Mouse (Mus musculus) CH12.LX (cell line): ENCODE results near the gene Naa35. TPM values are rescaled to one million over a fixed set of nuclear protein-coding genes. Genes with fewer than 3 reads are reported as not detected.

Experiments used
- DNase-seq: peaks from one replicate; pipeline ENCODE4 v3.0.0-alpha.2; 2013; ENCODE audit errors: extremely low read depth
- H3K27ac ChIP-seq: 2 replicates; pipeline ENCODE4 v1.5.1; 2012; ENCODE audit warnings: low read depth, mild to moderate bottlenecking, control low read depth, moderate library complexity; ENCODE audit not compliant: insufficient read depth
- H3K27me3 ChIP-seq: replicated peaks from 2 replicates; pipeline ENCODE3; 2012; ENCODE audit warnings: inconsistent platforms
- H3K36me3 ChIP-seq, 2 experiments: replicated peaks in 1 of 2; 2 replicates each; pipeline versions ENCODE3 to v1.6.1; 2012; ENCODE audit warnings: inconsistent platforms in 1 of 2, low read length in 1 of 2, mild to moderate bottlenecking in 1 of 2, mixed read lengths in 1 of 2, moderate library complexity in 1 of 2; ENCODE audit not compliant: control insufficient read depth in 1 of 2, insufficient read depth in 1 of 2
- H3K4me1 ChIP-seq, 2 experiments: 2 replicates each; pipeline ENCODE4 v1.6.1; 2012; ENCODE audit warnings: inconsistent platforms in 1 of 2, moderate library complexity in 1 of 2; ENCODE audit not compliant: insufficient read depth in 2 of 2, control insufficient read depth in 1 of 2
- H3K4me2 ChIP-seq: 2 replicates; pipeline ENCODE4 v1.6.1; 2012; ENCODE audit warnings: low read depth, mild to moderate bottlenecking, control low read depth; ENCODE audit not compliant: poor library complexity, insufficient read depth, severe bottlenecking
- H3K4me3 ChIP-seq, 3 experiments: fragments of 150-350 bp in 1 of 3; sonication (generic) in 1 of 3; replicated peaks in 1 of 3; 2 replicates each; pipeline versions ENCODE3 to v1.5.1; 2011 to 2012; ENCODE audit warnings: low read depth in 2 of 3, low read length in 2 of 3, mild to moderate bottlenecking in 2 of 3, moderate library complexity in 2 of 3, control low read depth in 1 of 3, improper control_type of control experiment in 1 of 3, inconsistent platforms in 1 of 3, mixed read lengths in 1 of 3; ENCODE audit not compliant: poor library complexity in 1 of 3
- H3K79me2 ChIP-seq: replicated peaks from 2 replicates; pipeline ENCODE4 v1.6.1; 2012; ENCODE audit warnings: mild to moderate bottlenecking, moderate library complexity; ENCODE audit not compliant: control insufficient read depth, poor library complexity, insufficient read depth, severe bottlenecking; ENCODE audit errors: extremely low read depth
- H3K9ac ChIP-seq: 2 replicates; pipeline ENCODE4 v1.6.1; 2012; ENCODE audit warnings: low read depth, mild to moderate bottlenecking, control low read depth, moderate library complexity; ENCODE audit not compliant: insufficient read depth
- H3K9me3 ChIP-seq: replicated peaks from 2 replicates; pipeline ENCODE3; 2012; ENCODE audit warnings: low read length, inconsistent platforms, mixed read lengths
- CHD1 ChIP-seq: IDR thresholded peaks from 2 replicates; pipeline ENCODE4 v1.6.1; 2012; ENCODE audit warnings: low read depth, low read length, improper control_type of control experiment, inconsistent platforms
- CHD2 ChIP-seq: IDR thresholded peaks from 2 replicates; pipeline ENCODE4 v1.6.1; 2011; ENCODE audit warnings: low read length, improper control_type of control experiment
- CTCF ChIP-seq, 2 experiments: IDR thresholded peaks in 1 of 2; conservative IDR thresholded peaks in 1 of 2; 2 replicates each; pipeline ENCODE4 v1.5.1; 2011 to 2012; ENCODE audit warnings: low read depth in 2 of 2, low read length in 2 of 2, improper control_type of control experiment in 1 of 2, inconsistent platforms in 1 of 2, mild to moderate bottlenecking in 1 of 2, moderate library complexity in 1 of 2
- E2F4 ChIP-seq: IDR thresholded peaks from 2 replicates; pipeline ENCODE4 v1.6.1; 2011; ENCODE audit warnings: low read depth, low read length, improper control_type of control experiment; ENCODE audit not compliant: insufficient replicate concordance
- ELF1 ChIP-seq: IDR thresholded peaks from 2 replicates; pipeline ENCODE4 v1.6.1; 2014; ENCODE audit warnings: low read depth, mild to moderate bottlenecking, inconsistent platforms, low read length, improper control_type of control experiment
- ETS1 ChIP-seq: conservative IDR thresholded peaks from 2 replicates; pipeline ENCODE4 v1.6.1; 2012; ENCODE audit warnings: low read depth, mild to moderate bottlenecking, inconsistent platforms, low read length, improper control_type of control experiment, moderate library complexity
- GABPA ChIP-seq: IDR thresholded peaks from 2 replicates; pipeline ENCODE4 v1.6.1; 2012; ENCODE audit warnings: low read depth, low read length, improper control_type of control experiment, inconsistent platforms; ENCODE audit not compliant: insufficient replicate concordance
- HCFC1 ChIP-seq: IDR thresholded peaks from 2 replicates; pipeline ENCODE4 v1.6.1; 2012; ENCODE audit warnings: low read depth, mild to moderate bottlenecking, inconsistent platforms, low read length, improper control_type of control experiment
- KAT2A ChIP-seq: IDR thresholded peaks from 2 replicates; pipeline ENCODE4 v1.6.1; 2012; ENCODE audit warnings: low read length, improper control_type of control experiment, inconsistent platforms; ENCODE audit not compliant: insufficient replicate concordance
- MAFK ChIP-seq: IDR thresholded peaks from 2 replicates; pipeline ENCODE4 v1.6.1; 2011; ENCODE audit warnings: low read length, improper control_type of control experiment; ENCODE audit not compliant: insufficient replicate concordance
- MAZ ChIP-seq: IDR thresholded peaks from 2 replicates; pipeline ENCODE4 v1.6.1; 2012; ENCODE audit warnings: low read depth, mild to moderate bottlenecking, inconsistent platforms, low read length, improper control_type of control experiment, moderate library complexity
- MYC ChIP-seq: IDR thresholded peaks from 2 replicates; pipeline ENCODE4 v1.6.1; 2011; ENCODE audit warnings: low read depth, mild to moderate bottlenecking, improper control_type of control experiment, low read length
- RCOR1 ChIP-seq: conservative IDR thresholded peaks from 2 replicates; pipeline ENCODE4 v1.6.1; 2012; ENCODE audit warnings: low read depth, mild to moderate bottlenecking, inconsistent platforms, low read length, improper control_type of control experiment
- TCF12 ChIP-seq: IDR thresholded peaks from 2 replicates; pipeline ENCODE4 v1.6.1; 2014; ENCODE audit warnings: low read depth, mild to moderate bottlenecking, inconsistent platforms, low read length, improper control_type of control experiment
- USF1 ChIP-seq: IDR thresholded peaks from 2 replicates; pipeline ENCODE4 v1.6.1; 2014; ENCODE audit warnings: low read depth, mild to moderate bottlenecking, inconsistent platforms, low read length, improper control_type of control experiment
- USF2 ChIP-seq: conservative IDR thresholded peaks from 2 replicates; pipeline ENCODE4 v1.6.1; 2011; ENCODE audit warnings: low read depth, low read length, improper control_type of control experiment
- ZKSCAN1 ChIP-seq: IDR thresholded peaks from 2 replicates; pipeline ENCODE4 v1.6.1; 2012; ENCODE audit warnings: low read depth, inconsistent platforms, low read length, improper control_type of control experiment, borderline replicate concordance
- ZMIZ1 ChIP-seq: IDR thresholded peaks from 2 replicates; pipeline ENCODE4 v1.6.1; 2012; ENCODE audit warnings: low read depth, mild to moderate bottlenecking, inconsistent platforms, low read length, improper control_type of control experiment
- ZNF384 ChIP-seq: IDR thresholded peaks from 2 replicates; pipeline ENCODE4 v1.6.1; 2012; ENCODE audit warnings: low read depth, low read length, improper control_type of control experiment, inconsistent platforms
- dilution Hi-C: fragments of 300-500 bp; cut with MboI; formaldehyde crosslinking; loops from 2 replicates; pipeline ENCODE4 v1.14.3; 2020; ENCODE audit warnings: low sequenced_read_pairs; ENCODE audit not compliant: extremely low pct_unique_long_range_greater_than_20kb, extremely low pct_ligation_motif_present
- in situ Hi-C: fragments of 300-500 bp; cut with MboI; formaldehyde crosslinking; loops from 3 replicates; pipeline ENCODE4 v1.14.3; 2019; ENCODE audit warnings: low sequenced_read_pairs, low pct_ligation_motif_present, low pct_unique_long_range_greater_than_20kb, mixed read lengths
- polyA plus RNA-seq: library from polyadenylated mRNA; unstranded; fragments of >175 nt; gene quantifications from 2 replicates; pipeline ENCODE4 v1.2.1, GENCODE M21; 2012; ENCODE audit warnings: low read depth; ENCODE audit not compliant: insufficient read length
- total RNA-seq, 2 experiments: library from RNA; depleted of rRNA; stranded (reverse); fragments of 300-350 nt in 1 of 2; fragments of >200 nt in 1 of 2; gene quantifications; 2 replicates each; pipeline ENCODE4 v1.2.3; 2012 to 2014

Naa35 gene
- total and polyA plus RNA-seq, 3 experiments: 46.8 to 60.2 (median 56.4) TPM

- Histone ChIP-seq H3K27ac (no peak overlapping the region), H3K27me3 (no peaks in the 10 kb centered on the region), H3K4me3 (no peak overlapping the region), H3K36me3 (peaks cover 34 to 79% of the 10 kb centered on the region in 2 experiments), H3K4me2 (no peak overlapping the region), H3K79me2 (no peaks in the 10 kb centered on the region), H3K9ac (no peak overlapping the region), H3K4me1 (peaks cover 0 to 5% of the 10 kb centered on the region in 2 experiments; a peak in 1 of 4 replicates), H3K9me3 (no peaks in the 10 kb centered on the region)
- TF ChIP-seq TCF12: no peak
- no peak for TF ChIP-seq MYC
- TF ChIP-seq MAZ: no peak
- no peak for TF ChIP-seq KAT2A
- TF ChIP-seq CHD1: no peak
- no peak for TF ChIP-seq RCOR1
- DNase-seq: no peak
- in situ Hi-C loops: no loop called here
- dilution Hi-C loops: no loop called here
These were observed 55.0 kb downstream of the Naa35 start for GRCm38 (mm10) chr13:59640178-59640440.

- TF ChIP-seq CHD1: no peak
- no peak for TF ChIP-seq HCFC1
- no peak for TF ChIP-seq E2F4
- no peak for TF ChIP-seq ZNF384
- TF ChIP-seq CHD2: no peak
- no peak for TF ChIP-seq USF1
- TF ChIP-seq TCF12: no peak
- no peak for TF ChIP-seq ZKSCAN1
- TF ChIP-seq GABPA: no peak
- no peak for TF ChIP-seq USF2
- no peak for TF ChIP-seq CTCF (conservative IDR thresholded peaks at IDR 0.05 in 1 of 2, IDR thresholded peaks at IDR 0.05 in 1 of 2; ENCODE audit: low read depth in 2 of 2, low read length in 2 of 2)
- TF ChIP-seq ETS1: no peak
- no peak for TF ChIP-seq ZMIZ1
- no peak for TF ChIP-seq ELF1
- TF ChIP-seq MAFK: no peak
- TF ChIP-seq, all 38 proteins: peak for 0
- dilution Hi-C loops: no loop called here
- Histone ChIP-seq H3K9me3 (no peaks in the 10 kb centered on the region), H3K27me3 (no peaks in the 10 kb centered on the region), H3K4me1 (no peaks in the 10 kb centered on the region), H3K4me2 (no peak overlapping the region), H3K27ac (no peak overlapping the region), H3K4me3 (no peak overlapping the region), H3K79me2 (no peaks in the 10 kb centered on the region), H3K36me3 (peaks cover 18 to 78% of the 10 kb centered on the region in 2 experiments), H3K9ac (no peak overlapping the region)
- DNase-seq: no peak
- in situ Hi-C loops: no loop called here
These were observed 57.8 kb downstream of the Naa35 start for GRCm38 (mm10) chr13:59642818-59643217.
